Comparison of ENCODE assay signal across 8 mouse cellular contexts in the genomic region with DNA sequence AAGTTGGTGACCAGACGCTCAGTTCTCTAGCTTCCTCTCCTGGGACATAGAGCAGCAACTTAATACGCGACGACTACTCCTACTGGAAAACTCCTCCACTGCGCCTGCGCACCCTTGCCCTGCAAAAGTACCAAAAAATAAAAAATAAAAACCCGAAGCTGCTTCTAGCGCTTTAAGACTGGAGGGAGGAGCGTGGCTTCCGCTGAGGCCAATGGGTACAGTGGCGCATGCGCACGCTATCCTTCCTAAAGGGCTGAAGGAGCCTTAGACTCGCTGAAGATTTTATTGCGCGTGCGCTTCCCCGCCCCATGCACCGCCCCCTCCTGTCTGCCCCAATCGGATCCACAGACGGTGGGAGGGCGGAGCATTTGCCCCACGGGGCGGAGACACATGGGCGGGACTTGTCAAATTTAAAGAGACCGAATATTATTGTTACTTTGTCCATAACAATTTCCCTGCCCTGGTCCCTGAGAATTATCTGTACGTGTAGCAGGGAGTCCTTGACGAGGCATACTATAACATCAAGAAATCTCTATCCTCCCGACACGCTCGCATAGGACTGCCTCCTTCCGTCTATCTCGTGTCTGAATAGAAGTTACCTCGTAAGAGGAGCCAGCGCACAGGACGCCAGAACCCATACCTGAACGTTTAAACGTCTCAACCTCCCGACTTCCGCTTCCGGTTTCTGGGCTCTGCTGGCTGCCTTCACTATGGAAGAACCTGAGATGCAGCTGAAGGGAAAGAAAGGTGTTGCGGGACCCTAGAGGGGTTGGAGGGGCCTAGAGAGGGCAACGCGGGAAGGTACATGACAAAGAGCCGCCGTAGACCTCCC. TPM values are rescaled to one million over a fixed set of nuclear protein-coding genes. Genes with fewer than 3 reads are reported as not detected.
A peak's percentile ranks its signal among the peaks of the same experiment; 100 is the strongest.
DNase-seq lines count a peak whose midpoint lies in the region; ATAC-seq and TF ChIP-seq lines count a peak whose summit lies in the region.

TSS of gene Rfxank (minus strand) at position 129 of the 832 bp plus-strand sequence.
TSS of gene Borcs8 (plus strand) at position 474 of the 832 bp plus-strand sequence.
TSS of gene Mef2b (plus strand) at position 686 of the 832 bp plus-strand sequence.

- peak within 1 kb of the TSS; percentile 95 for H3K27ac ChIP-seq in MEL (ENCODE audit: control insufficient read depth, low read depth, low read length)
- peak within 1 kb of the TSS; percentile 9; the same call in 1 of the 2 replicates for H3K27ac ChIP-seq in cerebellum, adult 2 months (ENCODE audit: insufficient read depth, low read length)
- H3K27ac ChIP-seq in forebrain, postnatal 0 days (ENCODE audit: low read depth, low read length), result peak within 1 kb of the TSS; percentile 89
- peak within 1 kb of the TSS; percentile 79 for H3K27ac ChIP-seq in lung, embryonic 15.5 days

- H3K9ac ChIP-seq in MEL (ENCODE audit: control insufficient read depth, low read depth, low read length, poor library complexity, severe bottlenecking), result peak within 1 kb of the TSS; percentile 88
- peak within 1 kb of the TSS; percentile 83 for H3K9ac ChIP-seq in forebrain, postnatal 0 days
- peak within 1 kb of the TSS; percentile 72 for H3K9ac ChIP-seq in lung, embryonic 15.5 days

- peak; percentile 99 for DNase-seq in MEL (ENCODE audit: low read depth, low spot score)
- DNase-seq in cerebellum, adult 2 months, result peak; percentile 98 to 99
- DNase-seq in forebrain, postnatal 0 days, result peak; percentile 100
- peak; percentile 99 for DNase-seq in heart, postnatal 4 days
- DNase-seq in layer of hippocampus, adult 8-10 months (ENCODE audit: low spot score in 2 of 2), result peak; percentile 98 to 99
- DNase-seq in ovary, adult 18-20 months (ENCODE audit: low spot score), result peak; percentile 99
- DNase-seq in thymus, postnatal 0 days (ENCODE audit: low spot score), result peak; percentile 100

- H3K9me3 ChIP-seq in MEL (replicated peaks; ENCODE audit: insufficient read depth, low read length), result no peaks in the 10 kb centered on the region
- H3K9me3 ChIP-seq in forebrain, postnatal 0 days (ENCODE audit: low read length), result no peaks in the 10 kb centered on the region
- no peaks in the 10 kb centered on the region for H3K9me3 ChIP-seq in lung, embryonic 15.5 days

- no peak for TF ChIP-seq EP300 in MEL (IDR thresholded peaks at IDR 0.05; ENCODE audit: low read depth in 1 of 2, low read length in 2 of 2)

- peak within 1 kb of the TSS; percentile 92 to 94 for H3K4me3 ChIP-seq in MEL (ENCODE audit: control insufficient read depth in 1 of 2, insufficient read depth in 1 of 2, low read depth in 2 of 2, low read length in 2 of 2)
- peak within 1 kb of the TSS; percentile 80 for H3K4me3 ChIP-seq in cerebellum, adult 2 months (replicated peaks; ENCODE audit: insufficient read depth, low read depth, low read length)
- peak within 1 kb of the TSS; percentile 75 for H3K4me3 ChIP-seq in forebrain, postnatal 0 days (ENCODE audit: low read depth, low read length)
- H3K4me3 ChIP-seq in lung, embryonic 15.5 days, result peak within 1 kb of the TSS; percentile 74

- no peak for TF ChIP-seq CTCF in MEL (IDR thresholded peaks at IDR 0.05 in 2 of 3, conservative IDR thresholded peaks at IDR 0.05 in 1 of 3; ENCODE audit: control insufficient read depth in 1 of 3, insufficient read depth in 1 of 3, low read depth in 2 of 3, low read length in 3 of 3, poor library complexity in 1 of 3, severe bottlenecking in 1 of 3)
- TF ChIP-seq CTCF in cerebellum, adult 2 months (IDR thresholded peaks at IDR 0.05; ENCODE audit: borderline replicate concordance, insufficient read depth, low read depth, low read length), result no peak
- TF ChIP-seq CTCF in forebrain, postnatal 0 days (IDR thresholded peaks at IDR 0.05; ENCODE audit: low read depth), result no peak

- TF ChIP-seq POLR2A in MEL (IDR thresholded peaks at IDR 0.05; ENCODE audit: control insufficient read depth in 1 of 2, insufficient read depth in 1 of 2, low read depth in 1 of 2, low read length in 2 of 2, poor library complexity in 1 of 2), result peak; percentile 57 to 77
- TF ChIP-seq POLR2A in cerebellum, adult 2 months (IDR thresholded peaks at IDR 0.05; ENCODE audit: borderline replicate concordance, insufficient read depth, low read length), result peak; percentile 82; the same call in 1 of the 2 replicates

- peaks cover 4 to 15% of the 10 kb centered on the region in 2 experiments; a peak in 2 of 4 replicates for H3K4me1 ChIP-seq in MEL (ENCODE audit: control insufficient read depth in 1 of 2, insufficient read depth in 2 of 2, low read length in 2 of 2)
- H3K4me1 ChIP-seq in cerebellum, adult 2 months (ENCODE audit: control insufficient read depth, insufficient read depth, low read length), result peaks cover 16% of the 10 kb centered on the region
- peaks cover 16% of the 10 kb centered on the region for H3K4me1 ChIP-seq in forebrain, postnatal 0 days (ENCODE audit: insufficient read depth)
- peaks cover 19% of the 10 kb centered on the region for H3K4me1 ChIP-seq in lung, embryonic 15.5 days

- under 1% methylated on average over 46 of the region's 46 CpGs for WGBS in cerebellum, adult 2 months
- under 1% methylated on average over 46 of the region's 46 CpGs for WGBS in forebrain, postnatal 0 days
- WGBS in lung, embryonic 15.5 days, result under 1% methylated on average over 46 of the region's 46 CpGs

- H3K4me2 ChIP-seq in forebrain, postnatal 0 days (ENCODE audit: low read depth), result peak within 1 kb of the TSS; percentile 67
- peak within 1 kb of the TSS; percentile 60 for H3K4me2 ChIP-seq in lung, embryonic 15.5 days

- H3K36me3 ChIP-seq in MEL (ENCODE audit: control insufficient read depth in 1 of 2, insufficient read depth in 2 of 2, low read length in 2 of 2), result peaks cover 0 to 3% of the 10 kb centered on the region in 2 experiments; a peak in 2 of 4 replicates
- peaks cover 22% of the 10 kb centered on the region; the same call in 1 of the 2 replicates for H3K36me3 ChIP-seq in forebrain, postnatal 0 days (ENCODE audit: insufficient read depth)
- H3K36me3 ChIP-seq in lung, embryonic 15.5 days, result peaks cover 27% of the 10 kb centered on the region

- H3K79me2 ChIP-seq in MEL (ENCODE audit: control insufficient read depth, insufficient read depth, low read length, poor library complexity), result peaks cover 11% of the 10 kb centered on the region

- H3K27me3 ChIP-seq in MEL (ENCODE audit: control insufficient read depth in 1 of 2, insufficient read depth in 2 of 2, low read length in 2 of 2), result no peaks in the 10 kb centered on the region
- H3K27me3 ChIP-seq in cerebellum, adult 2 months (ENCODE audit: control insufficient read depth, insufficient read depth, low read length), result no peaks in the 10 kb centered on the region
- no peaks in the 10 kb centered on the region for H3K27me3 ChIP-seq in forebrain, postnatal 0 days (ENCODE audit: insufficient read depth, low read length)
- H3K27me3 ChIP-seq in lung, embryonic 15.5 days, result no peaks in the 10 kb centered on the region

- TF ChIP-seq RAD21 in MEL (IDR thresholded peaks at IDR 0.05; ENCODE audit: low read depth, low read length), result no peak

- ATAC-seq in forebrain, postnatal 0 days, result peak; percentile 98
- ATAC-seq in lung, embryonic 15.5 days (ENCODE audit: borderline replicate concordance, extremely low read depth, low FRiP score, low TSS enrichment), result peak; percentile 98

TF ChIP-seq in MEL, 35 proteins besides CTCF, POLR2A, EP300 and RAD21 (continues in another document):
- TF ChIP-seq NELFE (IDR thresholded peaks at IDR 0.05; ENCODE audit: low read depth, low read length), result peak; percentile 73
- TF ChIP-seq HCFC1 (IDR thresholded peaks at IDR 0.05; ENCODE audit: low read depth, low read length), result peak; percentile 79
- no peak for TF ChIP-seq SMC3 (IDR thresholded peaks at IDR 0.05; ENCODE audit: low read depth, low read length)
- TF ChIP-seq GABPA (IDR thresholded peaks at IDR 0.05; ENCODE audit: low read depth, low read length), result no peak
- peak; percentile 91 for TF ChIP-seq ELF1 (IDR thresholded peaks at IDR 0.05; ENCODE audit: low read depth, low read length)

RNA-seq across cellular contexts. Expression of gene Rfxank, which starts in this region (rescaled TPM):
- 5.0 and 5.5 TPM in 2 replicates for total RNA-seq in MEL (2012; rRNA removed)
- 1 to 10 TPM in 1 of 2 experiments, not detected in 1; 7.2 TPM for polyA plus RNA-seq in MEL (2012; ENCODE audit: insufficient read depth in 1 of 2, insufficient read length in 2 of 2, low read depth in 1 of 2, low replicate concordance in 2 of 2, missing spikeins in 1 of 2)
- polyA plus RNA-seq in cerebellum, adult 2 months (2012; rRNA removed), result 24.8 and 27.5 TPM in 2 replicates
- total RNA-seq in forebrain, postnatal 0 days (2014; rRNA removed), result 8.5 and 10.2 TPM in 2 replicates
- polyA plus RNA-seq in forebrain, postnatal 0 days (2015; fragmentation: Nextera tagmentation; extraction: Ambion mirVana), result 6.0 and 7.9 TPM in 2 replicates
- 10 to 100 TPM; 25.4 to 25.8 TPM for total RNA-seq in heart, postnatal 4 days (2021)
- total RNA-seq in layer of hippocampus, adult 8-10 months (2022), result 10 to 100 TPM; 13.6 to 18.9 (median 14.7) TPM
- 20.3 TPM in 2 replicates for polyA plus RNA-seq in lung, embryonic 15.5 days (2015; fragmentation: Nextera tagmentation; extraction: Ambion mirVana)
- polyA plus RNA-seq in thymus, postnatal 0 days (2015; fragmentation: Nextera tagmentation; extraction: Ambion mirVana), result 21.7 and 24.1 TPM in 2 replicates

RNA-seq across cellular contexts. Expression of gene Borcs8, which starts in this region (rescaled TPM):
- total RNA-seq in MEL (2012; rRNA removed), result 49.5 and 62.8 TPM in 2 replicates
- 10 to 100 TPM in 1 of 2 experiments, not detected in 1; 73.0 TPM for polyA plus RNA-seq in MEL (2012; ENCODE audit: insufficient read depth in 1 of 2, insufficient read length in 2 of 2, low read depth in 1 of 2, low replicate concordance in 2 of 2, missing spikeins in 1 of 2)
- polyA plus RNA-seq in cerebellum, adult 2 months (2012; rRNA removed), result 98.9 and 101 TPM in 2 replicates
- 59.3 and 74.9 TPM in 2 replicates for total RNA-seq in forebrain, postnatal 0 days (2014; rRNA removed)
- 56.5 and 64.4 TPM in 2 replicates for polyA plus RNA-seq in forebrain, postnatal 0 days (2015; fragmentation: Nextera tagmentation; extraction: Ambion mirVana)
- total RNA-seq in heart, postnatal 4 days (2021), result 10 to 100 TPM; 28.0 to 29.1 TPM
- 10 to 100 TPM; 41.6 to 46.4 (median 43.8) TPM for total RNA-seq in layer of hippocampus, adult 8-10 months (2022)
- polyA plus RNA-seq in lung, embryonic 15.5 days (2015; fragmentation: Nextera tagmentation; extraction: Ambion mirVana), result 44.9 and 45.7 TPM in 2 replicates
- polyA plus RNA-seq in thymus, postnatal 0 days (2015; fragmentation: Nextera tagmentation; extraction: Ambion mirVana), result 67.0 and 88.3 TPM in 2 replicates

RNA-seq across cellular contexts. Expression of gene Mef2b, which starts in this region (rescaled TPM):
- 2.0 and 2.5 TPM in 2 replicates for total RNA-seq in MEL (2012; rRNA removed)
- 1 to 10 TPM in 1 of 2 experiments, not detected in 1; 6.5 TPM for polyA plus RNA-seq in MEL (2012; ENCODE audit: insufficient read depth in 1 of 2, insufficient read length in 2 of 2, low read depth in 1 of 2, low replicate concordance in 2 of 2, missing spikeins in 1 of 2)
- polyA plus RNA-seq in cerebellum, adult 2 months (2012; rRNA removed), result 0.38 and 0.43 TPM in 2 replicates
- total RNA-seq in forebrain, postnatal 0 days (2014; rRNA removed), result 0.90 TPM in 1 of 2 replicates, not detected in the other
- 1.3 and 1.7 TPM in 2 replicates for polyA plus RNA-seq in forebrain, postnatal 0 days (2015; fragmentation: Nextera tagmentation; extraction: Ambion mirVana)
- total RNA-seq in heart, postnatal 4 days (2021), result under 1 TPM; 0.20 to 0.21 TPM
- total RNA-seq in layer of hippocampus, adult 8-10 months (2022), result under 1 TPM in 2 of 4 experiments, not detected in 2; 0.82 to 0.96 TPM
- polyA plus RNA-seq in lung, embryonic 15.5 days (2015; fragmentation: Nextera tagmentation; extraction: Ambion mirVana), result 0.21 and 0.22 TPM in 2 replicates
- 7.5 and 9.8 TPM in 2 replicates for polyA plus RNA-seq in thymus, postnatal 0 days (2015; fragmentation: Nextera tagmentation; extraction: Ambion mirVana)

Comparison
In these comparisons a context has a peak if more than half of its experiments do, and no peak if none do; other contexts are left out.
1. Peak in every context shown above with its lines: DNase-seq, ATAC-seq, H3K4me3 ChIP-seq and H3K27ac ChIP-seq.
2. H3K27ac ChIP-seq: peak in every context shown above with its lines; median percentile 95 in MEL; 89 in forebrain, postnatal 0 days; 79 in lung, embryonic 15.5 days; 9 in cerebellum, adult 2 months.